Mouse (Mus musculus): ENCODE data around the gene 9930104L06Rik.

GRCm38 (mm10) chr4:124988382-124988781, 51.5 kb downstream of the 9930104L06Rik start:
- no peak for TF ChIP-seq CHD1 (IDR thresholded peaks at IDR 0.05; ENCODE audit: low read depth, low read length)
- TF ChIP-seq MAX (IDR thresholded peaks at IDR 0.05; ENCODE audit: low read length): no peak

Data from CH12.LX (cell line).